Mouse (Mus musculus) small intestine, adult 2 months (tissue): ENCODE measurements around the gene Asic2. TPM values are rescaled to one million over a fixed set of nuclear protein-coding genes. Genes with fewer than 3 reads are reported as not detected.

Experiments used
- H3K27ac ChIP-seq: fragments of 200-500 bp; 2 replicates; pipeline ENCODE4 v1.5.1; 2012; ENCODE audit warnings: low read depth, low read length, control low read depth, inconsistent platforms; ENCODE audit not compliant: insufficient read depth
- H3K27me3 ChIP-seq: fragments of 200-500 bp; 2 replicates; pipeline ENCODE4 v1.6.1; 2012; ENCODE audit warnings: mild to moderate bottlenecking, moderate library complexity, low read length, inconsistent platforms; ENCODE audit not compliant: control insufficient read depth, insufficient read depth
- H3K36me3 ChIP-seq: fragments of 200-500 bp; 2 replicates; pipeline ENCODE4 v1.6.1; 2012; ENCODE audit warnings: mild to moderate bottlenecking, low read length, control low read depth, inconsistent platforms; ENCODE audit not compliant: control insufficient read depth, insufficient read depth
- H3K4me1 ChIP-seq: fragments of 200-500 bp; 2 replicates; pipeline ENCODE4 v1.6.1; 2012; ENCODE audit warnings: low read length, inconsistent platforms, mixed read lengths; ENCODE audit not compliant: control insufficient read depth, insufficient read depth, insufficient read length
- H3K4me3 ChIP-seq: fragments of 200-500 bp; 2 replicates; pipeline ENCODE4 v1.5.1; 2012; ENCODE audit warnings: low read depth, mild to moderate bottlenecking, control low read depth, inconsistent platforms, low read length, moderate library complexity
- CTCF ChIP-seq: fragments of 200-500 bp; IDR thresholded peaks from 2 replicates; pipeline ENCODE4 v1.5.1; 2012; ENCODE audit warnings: low read depth, mild to moderate bottlenecking, control low read depth, inconsistent platforms, low read length, moderate library complexity, mixed read lengths; ENCODE audit not compliant: insufficient replicate concordance, insufficient read length; ENCODE audit errors: extremely low read depth
- POLR2A ChIP-seq: fragments of 200-500 bp; IDR thresholded peaks from 2 replicates; pipeline ENCODE4 v1.6.1; 2012; ENCODE audit warnings: low read depth, mild to moderate bottlenecking, control low read depth, inconsistent platforms, low read length, moderate library complexity
- WGBS: fragments of 180-500 bp; shearing (Covaris S2); methylation state at CpG from one replicate; pipeline ENCODE4 v1.1.7; 2018; 5-methylcytosine and 5-hydroxymethylcytosine counted together
- polyA plus RNA-seq: library from polyadenylated mRNA; depleted of rRNA; stranded (reverse); fragments of >200 nt; gene quantifications from 2 replicates; pipeline ENCODE4 v1.2.3, GENCODE M21; 2012

The Asic2 gene
- polyA plus RNA-seq, 1 experiment, result 1.4 TPM

DNA sequence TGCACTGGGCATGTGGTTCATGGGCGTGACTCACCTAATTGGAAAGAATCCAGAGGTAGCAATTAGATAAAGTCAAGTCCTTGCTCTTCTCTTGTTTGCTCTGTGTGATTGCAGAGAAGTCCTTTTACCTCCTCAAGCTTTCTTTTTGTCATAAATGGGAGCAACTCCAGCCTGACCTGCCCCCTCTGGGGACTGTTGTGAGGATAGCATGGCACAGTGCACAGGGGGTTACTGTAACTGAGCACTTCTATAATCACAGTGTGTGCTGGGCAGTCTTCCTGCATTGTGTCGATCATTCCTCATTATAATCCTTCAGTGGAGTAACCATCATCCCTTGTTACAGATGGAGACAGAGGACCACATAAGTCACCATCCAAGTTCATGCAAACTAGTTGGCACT lies 732.2 kb downstream of the Asic2 start:
- Histone ChIP-seq H3K27me3 (no peaks in the 10 kb centered on the region), H3K4me3 (no peak overlapping the region), H3K4me1 (no peaks in the 10 kb centered on the region), H3K36me3 (no peaks in the 10 kb centered on the region), H3K27ac (no peak overlapping the region)
- 58% methylated on average over 2 of the region's 2 CpGs for WGBS
- no peak for TF ChIP-seq POLR2A
- no peak for TF ChIP-seq CTCF

DNA sequence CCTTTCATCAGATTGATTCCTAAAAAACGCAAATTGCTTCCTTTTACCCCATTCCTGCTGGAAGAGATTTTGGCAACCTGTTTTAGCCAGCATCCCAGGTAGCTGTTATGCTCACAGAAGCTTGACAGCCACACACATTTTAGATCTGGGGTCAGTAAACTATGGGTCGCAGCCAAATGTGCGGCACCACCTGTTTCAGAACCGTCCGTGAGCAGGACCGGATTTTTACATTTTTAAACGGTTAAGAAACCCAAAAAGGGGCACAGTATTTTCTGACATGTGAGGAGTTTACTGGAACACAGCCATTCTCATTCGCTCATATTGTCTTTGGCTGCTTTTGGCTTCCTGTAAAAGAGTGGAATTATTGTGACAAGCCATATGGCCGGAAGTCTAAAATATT lies 744.9 kb downstream of the Asic2 start:
- Histone ChIP-seq H3K27ac (no peak overlapping the region), H3K4me3 (no peak overlapping the region), H3K4me1 (no peaks in the 10 kb centered on the region), H3K27me3 (no peaks in the 10 kb centered on the region), H3K36me3 (no peaks in the 10 kb centered on the region)
- WGBS, result 83% methylated on average over 9 of the region's 9 CpGs
- TF ChIP-seq CTCF (no peak), POLR2A (no peak)

DNA sequence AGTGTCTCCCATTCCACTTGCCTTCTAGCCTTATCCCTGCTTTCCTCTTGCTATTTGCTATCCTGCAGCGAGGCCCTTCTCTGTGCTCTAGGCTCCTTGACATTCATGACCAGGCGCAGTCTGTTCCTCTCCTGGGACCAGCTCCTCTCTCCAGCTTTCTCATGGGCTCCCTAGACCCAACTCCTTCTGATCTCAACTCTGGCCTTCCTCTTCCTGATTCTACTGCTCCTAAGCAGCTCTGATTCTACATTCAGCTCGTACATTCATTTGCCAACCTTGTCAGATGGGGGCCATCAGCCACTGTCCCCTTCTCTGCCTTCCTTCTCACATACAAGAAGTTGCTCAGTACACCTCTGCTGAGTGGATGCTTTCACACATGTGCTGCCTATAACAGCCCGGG lies 747.5 kb downstream of the Asic2 start:
- H3K36me3 ChIP-seq, result no peaks in the 10 kb centered on the region
- no peak overlapping the region for H3K27ac ChIP-seq
- no peaks in the 10 kb centered on the region for H3K27me3 ChIP-seq
- H3K4me3 ChIP-seq, result no peak overlapping the region
- WGBS, result 77% methylated on average over 4 of the region's 4 CpGs
- H3K4me1 ChIP-seq, result no peaks in the 10 kb centered on the region
- TF ChIP-seq CTCF, result no peak
- TF ChIP-seq POLR2A, result no peak

GRCm38 (mm10) chr11:81205471-81205870 lies 762.8 kb downstream of the Asic2 start:
- Histone ChIP-seq H3K4me1 (no peaks in the 10 kb centered on the region), H3K4me3 (no peak overlapping the region), H3K27ac (no peak overlapping the region), H3K36me3 (no peaks in the 10 kb centered on the region), H3K27me3 (no peaks in the 10 kb centered on the region)
- 66% methylated on average over 4 of the region's 4 CpGs for WGBS
- TF ChIP-seq POLR2A, result no peak
- no peak for TF ChIP-seq CTCF

GRCm38 (mm10) chr11:81202578-81202977 lies 765.7 kb downstream of the Asic2 start:
- Histone ChIP-seq H3K4me1 (no peaks in the 10 kb centered on the region), H3K36me3 (no peaks in the 10 kb centered on the region), H3K27ac (no peak overlapping the region), H3K27me3 (no peaks in the 10 kb centered on the region), H3K4me3 (no peak overlapping the region)
- TF ChIP-seq POLR2A (no peak), CTCF (no peak)
- 78% methylated on average over 5 of the region's 5 CpGs for WGBS

GRCm38 (mm10) chr11:81193856-81194255 lies 774.4 kb downstream of the Asic2 start:
- Histone ChIP-seq H3K4me1 (no peaks in the 10 kb centered on the region), H3K36me3 (no peaks in the 10 kb centered on the region), H3K27ac (no peak overlapping the region), H3K4me3 (no peak overlapping the region), H3K27me3 (no peaks in the 10 kb centered on the region)
- 47% methylated on average over 4 of the region's 4 CpGs for WGBS
- TF ChIP-seq POLR2A (no peak), CTCF (no peak)

DNA sequence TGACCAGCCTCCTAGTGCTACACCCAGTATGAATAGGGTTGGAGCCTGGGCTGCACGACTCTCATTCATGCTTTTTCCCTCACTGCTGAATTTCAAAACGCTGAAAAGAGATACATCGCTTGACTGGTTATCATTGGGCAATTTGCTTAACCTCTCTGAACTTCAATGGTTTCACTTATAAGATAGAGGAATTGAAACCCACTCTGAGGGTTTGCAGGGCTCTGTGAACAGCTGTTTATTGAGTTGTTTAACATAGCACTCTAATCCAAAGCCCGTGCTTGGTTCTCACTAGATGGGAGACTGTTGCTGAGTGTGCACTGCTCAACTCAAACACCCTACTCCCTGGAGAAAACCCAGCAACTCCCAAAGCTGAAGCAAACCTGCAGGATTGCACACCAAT lies 776.1 kb downstream of the Asic2 start:
- 78% methylated on average over 4 of the region's 4 CpGs for whole genome bisulfite sequencing
- Histone ChIP-seq H3K4me3 (no peak overlapping the region), H3K4me1 (no peaks in the 10 kb centered on the region), H3K36me3 (no peaks in the 10 kb centered on the region), H3K27me3 (no peaks in the 10 kb centered on the region), H3K27ac (no peak overlapping the region)
- no peak for TF ChIP-seq CTCF
- TF ChIP-seq POLR2A, result no peak

DNA sequence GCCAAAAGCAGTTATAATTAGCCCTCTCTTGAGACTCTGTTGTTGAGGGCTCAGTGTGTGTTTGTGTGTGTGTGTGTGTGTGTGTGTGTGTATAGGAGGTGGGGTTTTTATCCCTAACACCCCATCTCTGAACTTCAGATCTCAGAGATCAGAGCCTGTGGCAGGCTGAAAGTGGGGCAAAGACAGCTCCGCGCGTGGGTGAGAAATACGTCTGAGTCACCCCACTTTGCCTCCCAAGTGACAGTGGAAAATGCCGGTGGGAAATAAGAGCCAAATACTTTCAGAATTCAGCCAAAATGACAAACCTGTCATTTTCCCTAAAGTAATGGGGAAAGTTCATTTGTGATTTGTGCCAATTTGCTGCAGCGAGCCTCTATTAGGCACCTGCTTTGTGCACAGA lies 779.2 kb downstream of the Asic2 start:
- TF ChIP-seq POLR2A, result no peak
- no peak for TF ChIP-seq CTCF
- H3K4me3 ChIP-seq, result no peak overlapping the region
- no peaks in the 10 kb centered on the region for H3K4me1 ChIP-seq
- no peaks in the 10 kb centered on the region for H3K27me3 ChIP-seq
- H3K27ac ChIP-seq, result no peak overlapping the region
- WGBS, result 89% methylated on average over 6 of the region's 6 CpGs
- H3K36me3 ChIP-seq, result no peaks in the 10 kb centered on the region
